Mouse (Mus musculus) embryonic facial prominence, embryonic 11.5 days (tissue): ENCODE results near the gene Cdrt4. TPM values are rescaled to one million over a fixed set of nuclear protein-coding genes. Genes with fewer than 3 reads are reported as not detected.

Source experiments
- ATAC-seq: fragments of 200-750 bp; cut with Nextera tagmentation; replicated peaks from 2 replicates; pipeline ENCODE4 v1.8.0; 2017; ENCODE audit warnings: low read depth; ENCODE audit not compliant: insufficient number of reproducible peaks, low FRiP score, low TSS enrichment
- DNase-seq: peaks from one replicate; pipeline ENCODE4 v3.0.0-alpha.2; 2015; ENCODE audit warnings: low spot score
- H3K27ac ChIP-seq: fragments of 300-500 bp; sonication (generic); replicated peaks from 2 replicates; pipeline ENCODE4 v1.5.1; 2014; ENCODE audit warnings: mild to moderate bottlenecking, low read depth, low read length, control low read depth
- H3K27me3 ChIP-seq: fragments of 300-500 bp; sonication (generic); 2 replicates; pipeline ENCODE4 v1.6.1; 2014; ENCODE audit warnings: mild to moderate bottlenecking, low read length, moderate library complexity, mixed read lengths; ENCODE audit not compliant: control insufficient read depth, insufficient read depth
- H3K36me3 ChIP-seq: fragments of 300-500 bp; sonication (generic); replicated peaks from 2 replicates; pipeline ENCODE4 v1.6.1; 2014; ENCODE audit warnings: low read depth, mild to moderate bottlenecking, low read length, moderate library complexity, mixed read lengths; ENCODE audit not compliant: control insufficient read depth, insufficient read depth
- H3K4me1 ChIP-seq: fragments of 300-500 bp; sonication (generic); 2 replicates; pipeline ENCODE4 v1.6.1; 2014; ENCODE audit warnings: low read length, mixed read lengths; ENCODE audit not compliant: control insufficient read depth, insufficient read depth
- H3K4me2 ChIP-seq: fragments of 300-500 bp; sonication (generic); 2 replicates; pipeline ENCODE4 v1.6.1; 2014; ENCODE audit warnings: low read depth, mild to moderate bottlenecking, control low read depth, low read length, moderate library complexity
- H3K4me3 ChIP-seq: fragments of 300-500 bp; sonication (generic); 2 replicates; pipeline ENCODE4 v1.5.1; 2014; ENCODE audit warnings: low read depth, low read length, control low read depth
- H3K9ac ChIP-seq: fragments of 300-500 bp; sonication (generic); replicated peaks from 2 replicates; pipeline ENCODE4 v1.6.1; 2014; ENCODE audit warnings: mild to moderate bottlenecking, control low read depth, low read length
- H3K9me3 ChIP-seq: fragments of 300-500 bp; sonication (generic); replicated peaks from 2 replicates; pipeline ENCODE4 v1.6.1; 2016; ENCODE audit warnings: mild to moderate bottlenecking, low read length, inconsistent platforms, mixed read lengths; ENCODE audit not compliant: control insufficient read depth
- WGBS: fragments of 180-500 bp; shearing (Covaris S2); extraction: QIAGEN DNeasy Blood & Tissue Kit; methylation state at CpG from one replicate; pipeline ENCODE4 v1.1.7; 2014; 5-methylcytosine and 5-hydroxymethylcytosine counted together
- polyA plus RNA-seq: library from polyadenylated mRNA; unstranded; fragments of >200 nt; fragmentation: Nextera tagmentation; extraction: Ambion mirVana; gene quantifications from 2 replicates; pipeline ENCODE4 v1.2.1, GENCODE M21; 2014

Gene Cdrt4
- polyA plus RNA-seq, 1 experiment from 2014 or later, result not detected

DNA sequence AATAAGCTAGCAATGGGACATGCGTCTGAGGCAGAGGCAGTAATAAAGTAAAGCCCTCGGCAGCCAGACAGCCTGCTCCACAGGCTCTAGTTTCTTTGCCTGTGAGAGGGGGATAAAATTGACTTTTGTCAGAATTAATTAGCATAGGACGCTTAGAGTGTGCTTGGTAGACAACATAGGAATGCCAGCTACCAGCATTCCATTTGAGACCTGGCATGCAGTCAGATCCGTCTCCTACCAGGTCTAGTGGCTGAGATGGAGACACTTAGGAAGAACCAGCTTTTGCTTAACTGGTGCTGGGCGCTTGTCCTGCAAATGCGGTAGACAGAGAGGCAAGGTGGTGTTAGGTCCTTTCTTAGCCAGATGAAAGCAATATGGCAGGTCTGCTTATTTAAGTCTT lies 27.9 kb downstream of the Cdrt4 start:
- Histone ChIP-seq H3K4me1 (no peaks in the 10 kb centered on the region), H3K27ac (no peak overlapping the region), H3K9ac (no peak overlapping the region), H3K4me3 (no peak overlapping the region), H3K36me3 (no peaks in the 10 kb centered on the region), H3K9me3 (no peaks in the 10 kb centered on the region), H3K27me3 (no peaks in the 10 kb centered on the region), H3K4me2 (no peak overlapping the region)
- DNase-seq (no peak), ATAC-seq (no peak)
- 67% methylated on average over 6 of the region's 6 CpGs for WGBS

DNA sequence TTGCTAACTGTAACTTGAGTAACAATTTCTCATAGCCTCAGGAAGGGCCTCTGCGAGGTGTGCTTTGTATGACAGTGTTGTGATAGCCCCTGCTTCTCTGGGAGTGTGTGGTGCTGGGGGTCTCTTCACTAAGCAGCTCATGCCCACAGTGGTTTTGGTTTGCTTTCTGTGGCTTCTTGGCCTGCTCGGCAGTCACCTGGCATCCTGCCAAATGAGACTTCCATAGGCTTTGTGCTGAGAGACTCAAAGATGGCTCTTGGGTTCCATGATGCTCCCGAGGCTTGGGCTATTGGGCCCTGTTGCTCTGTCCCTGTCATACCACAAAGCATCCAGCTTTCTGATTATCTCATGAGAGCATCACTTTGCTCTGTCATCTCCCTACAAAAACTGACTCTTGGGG lies 30.7 kb downstream of the Cdrt4 start:
- Histone ChIP-seq H3K9ac (no peak overlapping the region), H3K4me3 (no peak overlapping the region), H3K27ac (no peak overlapping the region), H3K4me2 (no peak overlapping the region), H3K27me3 (no peaks in the 10 kb centered on the region), H3K36me3 (no peaks in the 10 kb centered on the region), H3K9me3 (no peaks in the 10 kb centered on the region), H3K4me1 (no peaks in the 10 kb centered on the region)
- DNase-seq (no peak), ATAC-seq (no peak)
- 79% methylated on average over 3 of the region's 3 CpGs for WGBS

DNA sequence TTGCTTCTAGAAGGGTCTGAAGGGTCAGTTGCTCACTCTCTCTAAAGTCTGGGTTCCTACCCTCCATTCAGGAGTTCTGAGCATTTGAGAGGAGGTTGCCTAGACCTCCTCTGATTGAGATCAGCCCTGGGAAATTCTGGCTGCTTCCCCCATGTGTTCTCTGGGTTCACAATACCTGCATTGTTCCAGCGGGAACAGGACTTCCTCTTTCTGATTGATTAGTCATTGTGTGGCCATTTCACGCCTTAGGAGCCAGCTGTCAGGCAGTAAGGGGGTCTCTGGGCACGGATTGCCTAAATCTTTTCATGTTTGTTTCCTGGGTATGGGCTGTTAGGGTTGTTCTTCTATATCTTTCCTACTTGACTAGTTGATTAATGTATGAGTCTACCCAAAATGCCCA lies 32.8 kb downstream of the Cdrt4 start:
- no peak for ATAC-seq
- H3K4me3 ChIP-seq, result no peak overlapping the region

DNA sequence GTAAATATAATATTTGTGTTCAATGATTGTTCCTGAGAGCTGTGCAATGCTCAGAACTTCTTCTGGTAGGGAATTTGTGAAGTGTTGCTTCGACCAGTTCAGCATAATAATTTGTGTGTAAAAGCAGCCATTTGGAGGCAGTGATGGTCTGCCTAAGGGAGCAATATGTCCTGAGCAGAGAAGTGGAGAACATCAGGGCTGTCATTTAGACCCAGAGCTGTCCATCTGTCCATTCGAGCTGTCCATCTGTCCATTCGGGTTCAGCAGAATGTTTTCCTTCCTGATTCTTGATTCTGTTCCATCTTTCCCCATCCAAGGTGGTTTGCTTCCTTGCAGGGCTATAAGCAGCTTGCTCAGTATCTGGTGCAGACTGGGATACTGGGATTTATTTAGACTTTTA lies 33.4 kb downstream of the Cdrt4 start:
- WGBS, result 61% methylated on average over 3 of the region's 3 CpGs
- no peak overlapping the region for H3K27ac ChIP-seq
- H3K36me3 ChIP-seq, result no peaks in the 10 kb centered on the region
- no peak overlapping the region for H3K4me2 ChIP-seq
- no peak for DNase-seq
- no peaks in the 10 kb centered on the region for H3K9me3 ChIP-seq
- ATAC-seq, result no peak
- no peak overlapping the region for H3K4me3 ChIP-seq
- H3K9ac ChIP-seq, result no peak overlapping the region
- no peaks in the 10 kb centered on the region for H3K27me3 ChIP-seq
- no peaks in the 10 kb centered on the region for H3K4me1 ChIP-seq

More for the DNA sequence above, 32.8 kb downstream of the Cdrt4 start:
- Histone ChIP-seq H3K27ac (no peak overlapping the region), H3K27me3 (no peaks in the 10 kb centered on the region), H3K4me2 (no peak overlapping the region), H3K4me1 (no peaks in the 10 kb centered on the region), H3K9ac (no peak overlapping the region), H3K9me3 (no peaks in the 10 kb centered on the region), H3K36me3 (no peaks in the 10 kb centered on the region)
- DNase-seq, result no peak
- 12% methylated on average over 3 of the region's 3 CpGs for WGBS

DNA sequence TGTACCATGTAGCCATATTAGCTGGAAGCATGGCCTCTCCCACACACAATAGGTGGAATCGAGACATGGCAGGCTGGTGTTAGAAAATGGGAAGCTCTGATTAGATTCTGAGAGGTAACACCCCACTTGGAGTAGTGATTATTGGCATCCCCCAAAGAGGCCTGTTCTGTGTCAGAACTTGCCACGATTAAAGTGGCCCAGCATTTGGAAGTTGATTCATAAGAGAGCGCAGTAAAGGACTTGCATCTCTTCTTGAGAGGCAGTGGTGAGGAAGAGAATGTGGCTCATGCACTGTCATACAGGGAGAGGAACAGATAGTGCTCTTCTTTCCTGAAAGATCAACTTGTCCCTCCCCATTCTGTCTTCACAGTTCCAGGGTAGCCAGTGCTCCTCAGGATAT lies 34.1 kb downstream of the Cdrt4 start:
- Histone ChIP-seq H3K4me3 (no peak overlapping the region), H3K9me3 (no peaks in the 10 kb centered on the region), H3K27me3 (no peaks in the 10 kb centered on the region), H3K36me3 (no peaks in the 10 kb centered on the region), H3K4me2 (no peak overlapping the region), H3K4me1 (no peaks in the 10 kb centered on the region), H3K27ac (no peak overlapping the region), H3K9ac (no peak overlapping the region)
- no peak for DNase-seq
- 86% methylated on average over 3 of the region's 3 CpGs for WGBS
- ATAC-seq, result no peak

DNA sequence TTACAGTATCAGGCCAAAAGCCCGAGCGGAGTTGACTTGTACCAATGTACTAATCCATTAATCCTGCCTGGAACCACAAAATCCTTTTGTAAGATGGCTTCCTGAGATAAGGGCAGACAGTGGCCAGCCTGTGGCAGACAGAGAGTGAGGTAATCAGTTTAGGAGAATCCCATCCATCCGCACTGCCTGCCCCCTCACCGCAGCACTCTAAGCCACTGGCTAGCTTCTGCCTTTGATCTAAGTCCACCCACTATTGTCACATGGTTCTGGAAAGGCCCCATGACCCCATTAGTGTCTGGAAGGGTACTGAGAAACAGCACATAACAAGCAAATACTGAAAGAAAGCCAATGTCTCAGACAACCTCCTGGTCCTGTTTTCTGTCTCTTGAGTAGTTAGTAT lies 35.6 kb downstream of the Cdrt4 start:
- H3K27ac ChIP-seq, result no peak overlapping the region
- no peak overlapping the region for H3K4me3 ChIP-seq
- H3K4me2 ChIP-seq, result no peak overlapping the region
- 53% methylated on average over 4 of the region's 4 CpGs for WGBS
- DNase-seq (no peak), ATAC-seq (no peak)
- no peak overlapping the region for H3K9ac ChIP-seq
- no peaks in the 10 kb centered on the region for H3K9me3 ChIP-seq
- no peaks in the 10 kb centered on the region for H3K36me3 ChIP-seq
- H3K4me1 ChIP-seq, result no peaks in the 10 kb centered on the region
- H3K27me3 ChIP-seq, result no peaks in the 10 kb centered on the region

DNA sequence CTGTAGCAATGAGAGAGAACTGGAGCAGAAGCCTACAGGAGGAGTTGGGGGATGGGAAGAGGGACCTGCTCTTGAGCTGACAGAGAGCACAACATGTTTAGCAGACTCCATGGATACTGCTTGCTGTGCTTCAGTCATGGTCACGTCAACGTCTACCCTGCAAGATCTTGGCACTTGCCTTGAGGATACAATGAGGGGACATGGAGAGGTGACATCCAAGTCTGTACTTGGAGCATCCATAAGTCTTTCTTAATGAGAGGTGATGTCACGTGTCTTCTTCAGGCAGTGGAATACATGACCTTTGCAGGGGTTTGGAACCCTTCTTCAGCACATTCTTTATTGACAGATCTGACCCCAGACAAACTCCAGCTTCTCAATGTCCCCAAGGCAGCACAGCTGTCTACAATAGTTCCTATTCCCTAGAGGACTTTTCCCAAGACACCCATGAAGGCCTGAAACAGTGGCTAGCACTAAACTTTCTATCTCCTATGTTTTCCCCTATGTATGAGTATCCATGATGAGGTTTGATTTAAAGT lies 39.2 kb downstream of the Cdrt4 start:
- 81% methylated on average over 3 of the region's 3 CpGs for WGBS

DNA sequence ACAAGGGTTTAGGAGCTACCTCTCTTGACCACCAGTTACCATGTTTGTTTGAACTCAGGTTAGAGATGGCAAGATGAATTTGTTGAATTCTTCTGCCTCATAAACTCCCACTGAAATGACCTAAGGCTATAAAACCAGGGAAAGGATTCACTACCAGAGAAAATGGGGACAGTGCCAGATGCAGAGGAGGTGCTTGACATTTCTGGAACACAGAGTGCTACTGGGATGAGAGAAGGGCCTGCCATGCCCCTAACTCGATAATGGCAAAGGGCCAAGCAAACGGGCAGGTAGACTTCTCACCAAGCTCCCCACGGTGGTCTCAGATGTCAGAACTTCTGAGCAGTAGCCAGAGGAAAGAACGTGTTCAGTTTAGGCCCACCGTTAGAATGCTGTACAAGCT lies 39.8 kb downstream of the Cdrt4 start:
- H3K36me3 ChIP-seq, result no peaks in the 10 kb centered on the region
- DNase-seq, result no peak
- no peak overlapping the region for H3K27ac ChIP-seq
- H3K4me2 ChIP-seq, result no peak overlapping the region
- 84% methylated on average over 5 of the region's 5 CpGs for WGBS
- no peak overlapping the region for H3K4me3 ChIP-seq
- ATAC-seq, result no peak
- H3K9ac ChIP-seq, result no peak overlapping the region
- no peaks in the 10 kb centered on the region for H3K27me3 ChIP-seq
- H3K9me3 ChIP-seq, result no peaks in the 10 kb centered on the region
- no peaks in the 10 kb centered on the region for H3K4me1 ChIP-seq

More for the DNA sequence above, 39.2 kb downstream of the Cdrt4 start:
- H3K27me3 ChIP-seq, result no peaks in the 10 kb centered on the region
- H3K9me3 ChIP-seq, result no peaks in the 10 kb centered on the region
- H3K9ac ChIP-seq, result no peak overlapping the region
- DNase-seq, result no peak
- ATAC-seq, result no peak
- no peaks in the 10 kb centered on the region for H3K4me1 ChIP-seq
- no peak overlapping the region for H3K4me3 ChIP-seq
- H3K27ac ChIP-seq, result no peak overlapping the region
- H3K4me2 ChIP-seq, result no peak overlapping the region
- H3K36me3 ChIP-seq, result no peaks in the 10 kb centered on the region
